Mouse (Mus musculus) c-Kit-positive CD71-positive TER-119-negative erythroid progenitor cells, embryonic 14.5 days (primary cell): ENCODE measurements around the gene Lrrc72.

Experiments
- DNase-seq: peaks from one replicate; pipeline ENCODE4 v3.0.0-alpha.2; 2013; ENCODE audit warnings: low read depth

Lrrc72 gene

DNA sequence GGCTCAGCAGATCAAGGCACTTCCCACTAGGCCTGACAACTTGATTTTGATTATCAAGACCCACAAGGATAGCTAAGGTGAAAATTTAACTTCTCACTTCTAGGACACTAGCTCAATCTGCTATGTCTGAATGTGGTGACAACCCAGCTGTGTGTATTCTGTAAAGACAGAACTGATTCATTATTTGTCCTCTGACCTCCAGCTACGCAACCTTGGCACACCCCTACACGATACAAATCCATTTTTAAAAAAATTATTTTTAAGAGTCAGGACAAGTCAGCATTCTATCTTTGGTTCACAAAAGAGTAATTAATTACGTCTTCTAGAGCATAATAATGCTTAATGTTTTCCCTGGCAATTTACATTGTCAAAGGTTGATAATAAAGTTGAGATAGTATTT is 63.6 kb downstream of the Lrrc72 start:
- no peak for DNase-seq

GRCm38 (mm10) chr12:36187081-36187480 is 66.1 kb downstream of the Lrrc72 start:
- no peak for DNase-seq

GRCm38 (mm10) chr12:36182570-36182969 is 70.6 kb downstream of the Lrrc72 start:
- no peak for DNase-seq

DNA sequence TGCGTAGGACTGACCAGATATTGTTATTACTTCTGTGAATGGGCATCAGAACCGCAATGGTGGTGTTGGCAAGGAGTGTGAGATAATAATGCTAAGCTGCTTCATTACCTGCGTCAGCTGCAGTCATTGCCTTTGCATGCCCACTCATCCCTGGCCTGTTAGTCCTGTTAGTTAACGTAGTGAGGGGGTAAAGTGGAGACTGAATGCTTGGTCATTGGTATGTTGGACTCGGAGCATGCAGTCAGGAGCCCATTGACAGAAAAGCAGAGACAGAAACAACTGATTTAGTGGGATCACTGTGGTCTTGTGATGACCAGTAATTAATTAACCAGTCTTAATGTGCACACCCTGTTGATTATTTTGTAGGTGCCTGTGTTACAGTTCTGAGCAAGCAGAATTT is 76.0 kb downstream of the Lrrc72 start:
- no peak for DNase-seq

DNA sequence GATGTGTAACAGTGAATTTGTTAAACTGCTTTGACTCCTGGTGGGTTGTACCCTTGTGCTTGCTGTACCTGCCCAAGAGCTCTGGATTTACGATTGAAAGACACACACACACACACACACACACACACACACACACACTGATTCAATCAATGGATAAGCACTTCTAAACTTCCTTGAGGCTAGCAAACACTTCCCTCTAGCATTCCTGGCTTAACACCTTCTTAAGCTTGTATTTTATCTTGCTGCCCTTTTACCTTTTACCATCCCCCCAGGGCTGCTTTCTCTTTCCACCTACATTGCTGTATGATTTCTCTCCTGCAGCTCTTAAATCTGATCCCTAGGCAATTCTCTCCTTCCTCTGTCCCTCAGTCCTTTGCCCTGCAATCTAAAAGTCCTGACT is 87.9 kb downstream of the Lrrc72 start:
- no peak for DNase-seq

GRCm38 (mm10) chr12:36164126-36164791 is 88.9 kb downstream of the Lrrc72 start:
- no peak for DNase-seq
